Mouse (Mus musculus): ENCODE measurements around the gene Zfp652. TPM values are rescaled to one million over a fixed set of nuclear protein-coding genes. Genes with fewer than 3 reads are reported as not detected.
"Not testable (repeated sequence)": the region's sequence is repeated elsewhere in the genome, so short reads cannot be mapped to it uniquely, and the experiment has no call there.

The Zfp652 gene
- polyA plus RNA-seq, 1 experiment: 18.2 TPM

- Histone ChIP-seq H3K36me3 (ENCODE audit: control insufficient read depth, insufficient read depth, low read length) (no peaks in the 10 kb centered on the region), H3K4me1 (ENCODE audit: control insufficient read depth, insufficient read depth, insufficient read length) (peaks cover 3% of the 10 kb centered on the region; the same call in 1 of the 2 replicates), H3K4me3 (ENCODE audit: extremely low read depth, insufficient read depth, insufficient read length) (no peak overlapping the region), H3K27ac (ENCODE audit: insufficient read depth, low read length) (no peak overlapping the region), H3K27me3 (ENCODE audit: control insufficient read depth, insufficient read depth, low read length) (no peaks in the 10 kb centered on the region)
- WGBS: 75% methylated on average over 2 of the region's 2 CpGs
- TF ChIP-seq CTCF (IDR thresholded peaks at IDR 0.05; ENCODE audit: extremely low read depth, insufficient read depth, insufficient read length, insufficient replicate concordance): no peak
- no peak for TF ChIP-seq POLR2A (IDR thresholded peaks at IDR 0.05; ENCODE audit: low read depth, low read length)
- DNase-seq (ENCODE audit: low read depth in 1 of 2, low spot score in 2 of 2): no peak
These were observed 22.0 kb downstream of the Zfp652 start for GRCm38 (mm10) chr11:95734485-95734884.

- WGBS: 12% methylated on average over 3 of the region's 3 CpGs
- peaks cover 2% of the 10 kb centered on the region; the same call in 1 of the 2 replicates for H3K4me1 ChIP-seq (ENCODE audit: control insufficient read depth, insufficient read depth, insufficient read length)
- H3K27me3 ChIP-seq (ENCODE audit: control insufficient read depth, insufficient read depth, low read length): no peaks in the 10 kb centered on the region
- TF ChIP-seq POLR2A (IDR thresholded peaks at IDR 0.05; ENCODE audit: low read depth, low read length): no peak
- TF ChIP-seq CTCF (IDR thresholded peaks at IDR 0.05; ENCODE audit: extremely low read depth, insufficient read depth, insufficient read length, insufficient replicate concordance): no peak
- H3K27ac ChIP-seq (ENCODE audit: insufficient read depth, low read length): no peak overlapping the region
- no peaks in the 10 kb centered on the region for H3K36me3 ChIP-seq (ENCODE audit: control insufficient read depth, insufficient read depth, low read length)
- peak in 1 of 2 experiments; percentile 15 for DNase-seq (ENCODE audit: low read depth in 1 of 2, low spot score in 2 of 2)
- H3K4me3 ChIP-seq (ENCODE audit: extremely low read depth, insufficient read depth, insufficient read length): no peak overlapping the region
These were observed 25.3 kb downstream of the Zfp652 start for GRCm38 (mm10) chr11:95737811-95738210.

- WGBS: 81% methylated on average over 2 of the region's 2 CpGs
- Histone ChIP-seq H3K27ac (ENCODE audit: insufficient read depth, low read length) (no peak overlapping the region), H3K4me1 (ENCODE audit: control insufficient read depth, insufficient read depth, insufficient read length) (no peaks in the 10 kb centered on the region; the same call in 1 of the 2 replicates), H3K36me3 (ENCODE audit: control insufficient read depth, insufficient read depth, low read length) (peaks cover 2% of the 10 kb centered on the region), H3K27me3 (ENCODE audit: control insufficient read depth, insufficient read depth, low read length) (no peaks in the 10 kb centered on the region), H3K4me3 (ENCODE audit: extremely low read depth, insufficient read depth, insufficient read length) (no peak overlapping the region)
- DNase-seq (ENCODE audit: low read depth in 1 of 2, low spot score in 2 of 2): no peak
- TF ChIP-seq POLR2A (IDR thresholded peaks at IDR 0.05; ENCODE audit: low read depth, low read length) (no peak), CTCF (IDR thresholded peaks at IDR 0.05; ENCODE audit: extremely low read depth, insufficient read depth, insufficient read length, insufficient replicate concordance) (no peak)
These were observed 32.0 kb downstream of the Zfp652 start for GRCm38 (mm10) chr11:95744521-95744920.

GRCm38 (mm10) chr11:95746821-95747220 lies 34.3 kb downstream of the Zfp652 start:
- Histone ChIP-seq H3K4me1 (ENCODE audit: control insufficient read depth, insufficient read depth, insufficient read length) (no peaks in the 10 kb centered on the region; the same call in 1 of the 2 replicates), H3K27ac (ENCODE audit: insufficient read depth, low read length) (no peak overlapping the region), H3K4me3 (ENCODE audit: extremely low read depth, insufficient read depth, insufficient read length) (no peak overlapping the region), H3K27me3 (ENCODE audit: control insufficient read depth, insufficient read depth, low read length) (no peaks in the 10 kb centered on the region), H3K36me3 (ENCODE audit: control insufficient read depth, insufficient read depth, low read length) (peaks cover 8% of the 10 kb centered on the region)
- no peak for TF ChIP-seq POLR2A (IDR thresholded peaks at IDR 0.05; ENCODE audit: low read depth, low read length)
- TF ChIP-seq CTCF (IDR thresholded peaks at IDR 0.05; ENCODE audit: extremely low read depth, insufficient read depth, insufficient read length, insufficient replicate concordance): no peak
- WGBS: 84% methylated on average over 4 of the region's 4 CpGs
- DNase-seq (ENCODE audit: low read depth in 1 of 2, low spot score in 2 of 2): no peak

GRCm38 (mm10) chr11:95748331-95748730 lies 35.9 kb downstream of the Zfp652 start:
- TF ChIP-seq POLR2A (IDR thresholded peaks at IDR 0.05; ENCODE audit: low read depth, low read length): no peak
- TF ChIP-seq CTCF (IDR thresholded peaks at IDR 0.05; ENCODE audit: extremely low read depth, insufficient read depth, insufficient read length, insufficient replicate concordance): no peak
- Histone ChIP-seq H3K27ac (ENCODE audit: insufficient read depth, low read length) (no peak overlapping the region), H3K4me3 (ENCODE audit: extremely low read depth, insufficient read depth, insufficient read length) (no peak overlapping the region), H3K27me3 (ENCODE audit: control insufficient read depth, insufficient read depth, low read length) (no peaks in the 10 kb centered on the region), H3K36me3 (ENCODE audit: control insufficient read depth, insufficient read depth, low read length) (peaks cover 10% of the 10 kb centered on the region), H3K4me1 (ENCODE audit: control insufficient read depth, insufficient read depth, insufficient read length) (no peaks in the 10 kb centered on the region; the same call in 1 of the 2 replicates)
- DNase-seq (ENCODE audit: low read depth in 1 of 2, low spot score in 2 of 2): no peak
- WGBS: 55% methylated on average over 5 of the region's 5 CpGs

- Histone ChIP-seq H3K27me3 (ENCODE audit: control insufficient read depth, insufficient read depth, low read length) (no peaks in the 10 kb centered on the region), H3K4me1 (ENCODE audit: control insufficient read depth, insufficient read depth, insufficient read length) (no peaks in the 10 kb centered on the region; the same call in 1 of the 2 replicates), H3K36me3 (ENCODE audit: control insufficient read depth, insufficient read depth, low read length) (peaks cover 18% of the 10 kb centered on the region), H3K4me3 (ENCODE audit: extremely low read depth, insufficient read depth, insufficient read length) (no peak overlapping the region), H3K27ac (ENCODE audit: insufficient read depth, low read length) (no peak overlapping the region)
- TF ChIP-seq CTCF (IDR thresholded peaks at IDR 0.05; ENCODE audit: extremely low read depth, insufficient read depth, insufficient read length, insufficient replicate concordance): no peak
- TF ChIP-seq POLR2A (IDR thresholded peaks at IDR 0.05; ENCODE audit: low read depth, low read length): no peak
- no peak for DNase-seq (ENCODE audit: low read depth in 1 of 2, low spot score in 2 of 2)
- WGBS: 40% methylated on average over 15 of the region's 15 CpGs
These were observed 37.1 kb downstream of the Zfp652 start for GRCm38 (mm10) chr11:95749619-95750018.

GRCm38 (mm10) chr11:95750995-95751394 lies 38.5 kb downstream of the Zfp652 start:
- H3K27ac ChIP-seq (ENCODE audit: insufficient read depth, low read length): no peak overlapping the region
- H3K36me3 ChIP-seq (ENCODE audit: control insufficient read depth, insufficient read depth, low read length): peaks cover 18% of the 10 kb centered on the region
- TF ChIP-seq POLR2A (IDR thresholded peaks at IDR 0.05; ENCODE audit: low read depth, low read length) (no peak), CTCF (IDR thresholded peaks at IDR 0.05; ENCODE audit: extremely low read depth, insufficient read depth, insufficient read length, insufficient replicate concordance) (peak; percentile 84; the same call in 1 of the 2 replicates)
- no peak overlapping the region for H3K4me3 ChIP-seq (ENCODE audit: extremely low read depth, insufficient read depth, insufficient read length)
- DNase-seq (ENCODE audit: low read depth in 1 of 2, low spot score in 2 of 2): peak; percentile 54 to 77
- H3K27me3 ChIP-seq (ENCODE audit: control insufficient read depth, insufficient read depth, low read length): no peaks in the 10 kb centered on the region
- WGBS: 0% methylated on average over 1 of the region's 1 CpGs
- no peaks in the 10 kb centered on the region; the same call in 1 of the 2 replicates for H3K4me1 ChIP-seq (ENCODE audit: control insufficient read depth, insufficient read depth, insufficient read length)

GRCm38 (mm10) chr11:95755137-95755536 lies 42.7 kb downstream of the Zfp652 start:
- not testable (repeated sequence) for H3K27ac ChIP-seq (ENCODE audit: insufficient read depth, low read length); DNase-seq (ENCODE audit: low read depth in 1 of 2, low spot score in 2 of 2); H3K4me3 ChIP-seq (ENCODE audit: extremely low read depth, insufficient read depth, insufficient read length); H3K4me1 ChIP-seq (ENCODE audit: control insufficient read depth, insufficient read depth, insufficient read length); H3K27me3 ChIP-seq (ENCODE audit: control insufficient read depth, insufficient read depth, low read length)
- peaks cover 21% of the 10 kb centered on the region for H3K36me3 ChIP-seq (ENCODE audit: control insufficient read depth, insufficient read depth, low read length)
- 97% methylated on average over 4 of the region's 4 CpGs for WGBS
